Mouse (Mus musculus): ENCODE measurements around the gene Angel1.

- TF ChIP-seq POLR2A (IDR thresholded peaks at IDR 0.05; ENCODE audit: insufficient read depth, low read depth, low read length): no peak
- no peak for TF ChIP-seq CTCF (IDR thresholded peaks at IDR 0.05)
Measured at GRCm38 (mm10) chr12:86761036-86761435, 34.8 kb upstream of the Angel1 start.

Data from heart, adult 2 months (tissue).